Mouse (Mus musculus) adrenal gland, postnatal 4 days (tissue): ENCODE measurements around the gene Epha2. TPM values are rescaled to one million over a fixed set of nuclear protein-coding genes. Genes with fewer than 3 reads are reported as not detected.

ENCODE experiments used
- DNase-seq, 2 experiments: peaks; one replicate each; pipeline ENCODE4 v3.0.0; 2021 to 2022; ENCODE audit warnings: low spot score in 2 of 2, mixed read lengths in 2 of 2
- total RNA-seq, 2 experiments: library from RNA; stranded (reverse); gene quantifications; 2 replicates each; pipeline ENCODE4 v1.2.3; 2021

The Epha2 gene
- total RNA-seq, 2 experiments from 2014 or later: 19.0 to 21.5 TPM

- DNase-seq: no peak
Observed at GRCm38 (mm10) chr4:141325636-141326035, 24.6 kb downstream of the Epha2 start.

GRCm38 (mm10) chr4:141327075-141327474 is 26.0 kb downstream of the Epha2 start:
- DNase-seq: no peak

- no peak for DNase-seq
Observed at GRCm38 (mm10) chr4:141328742-141329141, 27.7 kb downstream of the Epha2 start.

GRCm38 (mm10) chr4:141329968-141330367 is 28.9 kb downstream of the Epha2 start:
- DNase-seq: no peak

GRCm38 (mm10) chr4:141331446-141331845 is 30.4 kb downstream of the Epha2 start:
- no peak for DNase-seq

GRCm38 (mm10) chr4:141332258-141332657 is 31.2 kb downstream of the Epha2 start:
- no peak for DNase-seq

GRCm38 (mm10) chr4:141334695-141335094 is 33.7 kb downstream of the Epha2 start:
- no peak for DNase-seq

- no peak for DNase-seq
Observed at GRCm38 (mm10) chr4:141335263-141335796, 34.3 kb downstream of the Epha2 start.

GRCm38 (mm10) chr4:141336196-141336595 is 35.2 kb downstream of the Epha2 start:
- no peak for DNase-seq

- DNase-seq: no peak
Observed at GRCm38 (mm10) chr4:141337986-141338385, 36.9 kb downstream of the Epha2 start.

GRCm38 (mm10) chr4:141338853-141339252 is 37.8 kb downstream of the Epha2 start:
- DNase-seq: no peak

- no peak for DNase-seq
Observed at GRCm38 (mm10) chr4:141341477-141341876, 40.4 kb downstream of the Epha2 start.

- DNase-seq: no peak
Observed at GRCm38 (mm10) chr4:141343515-141343914, 42.5 kb downstream of the Epha2 start.

GRCm38 (mm10) chr4:141345219-141345618 is 44.2 kb downstream of the Epha2 start:
- DNase-seq: no peak

- no peak for DNase-seq
Observed at GRCm38 (mm10) chr4:141347365-141347797, 46.3 kb downstream of the Epha2 start.

GRCm38 (mm10) chr4:141348616-141349015 is 47.6 kb downstream of the Epha2 start:
- no peak for DNase-seq

GRCm38 (mm10) chr4:141350015-141350414 is 49.0 kb downstream of the Epha2 start:
- DNase-seq: no peak

- no peak for DNase-seq
Observed at GRCm38 (mm10) chr4:141351972-141352371, 50.9 kb downstream of the Epha2 start.

GRCm38 (mm10) chr4:141352986-141353385 is 51.9 kb downstream of the Epha2 start:
- no peak for DNase-seq

- no peak for DNase-seq
Observed at GRCm38 (mm10) chr4:141353868-141354267, 52.8 kb downstream of the Epha2 start.

- no peak for DNase-seq
Observed at GRCm38 (mm10) chr4:141357811-141358210, 56.8 kb downstream of the Epha2 start.

- no peak for DNase-seq
Observed at GRCm38 (mm10) chr4:141359222-141359621, 58.2 kb downstream of the Epha2 start.

GRCm38 (mm10) chr4:141360846-141361245 is 59.8 kb downstream of the Epha2 start:
- DNase-seq: no peak
